Mouse (Mus musculus) brain, embryonic 14.5 days (tissue): ENCODE measurements around the gene Rasgef1b.

Experiments used
- CTCF ChIP-seq: fragments of 200-500 bp; IDR thresholded peaks from 2 replicates; pipeline ENCODE4 v1.5.1; 2012; ENCODE audit warnings: inconsistent platforms, mild to moderate bottlenecking, moderate library complexity, borderline replicate concordance; ENCODE audit not compliant: insufficient read depth, insufficient read length; ENCODE audit errors: extremely low read depth
- POLR2A ChIP-seq: fragments of 200-500 bp; IDR thresholded peaks from 2 replicates; pipeline ENCODE4 v1.6.1; 2012; ENCODE audit warnings: mild to moderate bottlenecking, inconsistent platforms, borderline replicate concordance; ENCODE audit not compliant: poor library complexity, insufficient read depth, insufficient read length, severe bottlenecking; ENCODE audit errors: extremely low read depth

DNA sequence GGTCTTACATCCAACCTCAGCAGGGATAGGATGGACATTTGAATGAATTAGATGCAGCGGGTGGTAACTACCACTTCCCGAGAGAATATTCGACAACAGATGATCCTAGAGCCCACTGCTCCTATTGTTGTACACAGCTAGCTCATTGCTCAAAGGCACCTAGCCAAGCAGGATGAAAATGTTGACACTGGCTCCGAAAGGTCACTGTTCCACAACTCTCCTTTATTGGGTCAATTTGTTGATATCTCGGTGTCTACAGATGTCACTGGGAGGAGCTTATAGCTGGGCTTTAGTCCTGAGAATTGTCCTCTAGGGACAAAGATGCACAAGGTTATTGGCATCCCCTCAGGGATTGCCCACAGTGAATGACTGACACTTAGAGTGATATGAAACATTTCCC lies 108.1 kb downstream of the Rasgef1b start:
- no peak for TF ChIP-seq CTCF
- TF ChIP-seq POLR2A = no peak
